Mouse (Mus musculus): ENCODE results near the gene Aen.

DNA sequence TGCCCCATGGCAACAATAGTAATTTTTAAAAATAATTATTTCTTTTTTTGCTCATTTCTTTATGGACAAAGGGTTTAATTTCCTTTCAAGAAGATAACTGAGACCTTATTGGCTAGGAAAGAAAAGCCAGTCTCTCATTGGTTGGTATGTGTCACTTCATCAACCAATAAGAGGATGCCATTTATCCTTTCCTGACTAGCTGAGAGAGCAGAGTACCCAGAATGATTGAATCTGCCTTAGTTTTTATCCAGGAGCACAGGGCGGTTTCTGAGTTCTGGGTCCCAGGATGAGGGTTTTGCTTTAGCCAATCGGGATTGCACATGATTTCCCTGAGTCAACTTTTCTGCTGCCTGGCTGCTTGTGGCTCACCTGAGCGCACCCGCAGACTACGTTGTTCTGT is 10.2 kb upstream of the Aen start:
- TF ChIP-seq CTCF (conservative IDR thresholded peaks at IDR 0.05; ENCODE audit: low read length) (no peak), POU5F1 (IDR thresholded peaks at IDR 0.05; ENCODE audit: borderline replicate concordance, low read length) (no peak)

Measured in E14TG2a.4 (cell line).